Mouse (Mus musculus) CH12.LX (cell line): ENCODE data around the gene Ano7.

Source experiments
- CTCF ChIP-seq, 2 experiments: IDR thresholded peaks in 1 of 2; conservative IDR thresholded peaks in 1 of 2; 2 replicates each; pipeline ENCODE4 v1.5.1; 2011 to 2012; ENCODE audit warnings: low read depth in 2 of 2, low read length in 2 of 2, improper control_type of control experiment in 1 of 2, inconsistent platforms in 1 of 2, mild to moderate bottlenecking in 1 of 2, moderate library complexity in 1 of 2
- E2F4 ChIP-seq: IDR thresholded peaks from 2 replicates; pipeline ENCODE4 v1.6.1; 2011; ENCODE audit warnings: low read depth, low read length, improper control_type of control experiment; ENCODE audit not compliant: insufficient replicate concordance
- ELF1 ChIP-seq: IDR thresholded peaks from 2 replicates; pipeline ENCODE4 v1.6.1; 2014; ENCODE audit warnings: low read depth, mild to moderate bottlenecking, inconsistent platforms, low read length, improper control_type of control experiment
- HCFC1 ChIP-seq: IDR thresholded peaks from 2 replicates; pipeline ENCODE4 v1.6.1; 2012; ENCODE audit warnings: low read depth, mild to moderate bottlenecking, inconsistent platforms, low read length, improper control_type of control experiment
- POLR2A ChIP-seq: IDR thresholded peaks from 2 replicates; pipeline ENCODE4 v1.6.1; 2011; ENCODE audit warnings: low read depth, mild to moderate bottlenecking, improper control_type of control experiment, low read length
- TCF12 ChIP-seq: IDR thresholded peaks from 2 replicates; pipeline ENCODE4 v1.6.1; 2014; ENCODE audit warnings: low read depth, mild to moderate bottlenecking, inconsistent platforms, low read length, improper control_type of control experiment
- ZC3H11A ChIP-seq: IDR thresholded peaks from 2 replicates; pipeline ENCODE4 v1.6.1; 2012; ENCODE audit warnings: low read depth, mild to moderate bottlenecking, inconsistent platforms, low read length, improper control_type of control experiment
- ZNF384 ChIP-seq: IDR thresholded peaks from 2 replicates; pipeline ENCODE4 v1.6.1; 2012; ENCODE audit warnings: low read depth, low read length, improper control_type of control experiment, inconsistent platforms

DNA sequence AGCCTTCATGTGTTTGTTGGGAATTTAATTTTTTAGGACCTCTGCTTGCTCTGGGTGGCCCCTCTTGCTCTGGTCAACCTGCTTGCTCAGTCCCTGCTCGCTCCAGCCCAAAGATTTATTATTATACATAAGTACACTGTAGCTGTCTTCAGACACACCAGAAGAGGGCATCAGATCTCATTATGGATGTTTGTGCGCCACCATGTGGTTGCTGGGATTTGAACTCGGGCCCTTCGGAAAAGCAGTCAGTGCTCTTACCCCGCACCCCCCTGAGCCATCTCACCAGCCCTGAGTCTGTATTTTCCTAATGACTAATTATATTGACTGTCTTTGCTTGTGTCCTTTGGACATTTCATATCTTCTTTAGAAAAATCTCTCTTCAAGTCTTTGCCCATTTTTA lies 5.4 kb downstream of the Ano7 start:
- TF ChIP-seq ELF1 (no peak), POLR2A (no peak), ZNF384 (no peak), HCFC1 (no peak), TCF12 (no peak), E2F4 (no peak), CTCF (conservative IDR thresholded peaks at IDR 0.05 in 1 of 2, IDR thresholded peaks at IDR 0.05 in 1 of 2; ENCODE audit: low read depth in 2 of 2, low read length in 2 of 2) (peak in 1 of 2 experiments; percentile 62; a peak in 2 of 4 replicates), ZC3H11A (no peak)
